Mouse (Mus musculus) Muller cell, postnatal 12 days (primary cell): ENCODE results near the gene Mcf2l.

ENCODE experiments used
- DNase-seq: peaks from one replicate; pipeline ENCODE4 v3.0.0-alpha.2; 2015; ENCODE audit errors: inconsistent ontology term

Mcf2l gene

DNA sequence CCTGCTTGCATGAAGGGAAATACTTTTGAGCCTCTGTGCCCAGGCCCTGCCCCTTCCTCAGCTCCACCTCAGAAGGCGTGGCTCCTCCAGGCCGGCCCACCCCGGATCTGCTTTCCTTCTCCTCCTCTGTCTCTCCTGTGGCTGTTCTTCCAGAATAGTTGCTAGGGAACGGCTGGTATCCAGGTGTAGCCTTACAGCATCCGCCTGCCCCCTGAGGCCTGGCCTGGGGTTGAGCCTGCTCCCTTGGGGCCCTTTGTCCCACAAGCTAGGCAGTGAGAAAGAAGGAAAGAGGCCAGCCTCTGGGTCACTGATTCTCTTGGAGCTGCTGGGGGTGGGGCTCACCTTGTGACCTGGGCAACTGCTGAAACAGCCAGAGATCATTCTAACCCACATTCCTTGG, 38.4 kb downstream of the Mcf2l start:
- no peak for DNase-seq

DNA sequence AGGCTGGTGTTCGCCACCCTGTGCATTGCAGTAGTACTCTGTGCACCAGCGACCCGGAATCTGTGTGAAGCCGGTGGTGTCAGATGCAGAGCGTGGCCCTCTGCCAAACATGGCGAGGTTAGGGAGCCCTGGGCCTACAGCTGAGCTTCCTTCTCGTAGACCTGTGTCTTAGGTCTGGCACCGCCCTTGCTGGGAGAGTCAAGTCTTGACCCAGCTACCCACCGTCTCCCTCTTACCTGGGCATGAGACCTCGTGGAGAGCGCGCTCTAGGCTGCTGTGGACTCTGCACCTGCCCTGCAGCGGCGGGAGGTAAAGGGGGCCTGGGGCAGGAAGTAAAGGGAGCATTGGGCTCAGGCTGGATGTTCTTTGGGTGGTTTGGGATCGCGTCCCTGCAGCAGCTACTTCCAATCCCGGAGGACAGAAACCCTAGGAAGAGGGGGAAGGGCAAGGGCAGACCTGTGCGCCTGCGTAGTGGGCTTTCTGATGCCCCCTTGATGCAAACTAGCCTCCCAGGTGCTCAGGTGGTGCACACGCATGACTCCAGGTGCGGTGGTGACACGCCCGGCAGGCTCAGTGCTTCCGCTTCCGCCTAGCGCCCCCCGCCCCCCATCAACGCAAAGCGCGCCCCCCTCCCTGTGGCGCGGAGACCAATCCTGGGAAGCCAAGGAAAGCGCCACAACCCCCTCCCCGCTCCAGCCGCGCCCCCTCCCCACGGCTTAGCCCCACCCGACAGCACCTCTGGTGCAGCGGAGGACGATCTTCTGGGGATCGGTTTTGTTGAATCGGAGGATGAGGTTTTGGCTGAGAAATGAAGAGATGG, 41.8 kb downstream of the Mcf2l start:
- DNase-seq = no peak

- DNase-seq = no peak
Measured at GRCm38 (mm10) chr8:12916156-12916900, 42.7 kb downstream of the Mcf2l start.

DNA sequence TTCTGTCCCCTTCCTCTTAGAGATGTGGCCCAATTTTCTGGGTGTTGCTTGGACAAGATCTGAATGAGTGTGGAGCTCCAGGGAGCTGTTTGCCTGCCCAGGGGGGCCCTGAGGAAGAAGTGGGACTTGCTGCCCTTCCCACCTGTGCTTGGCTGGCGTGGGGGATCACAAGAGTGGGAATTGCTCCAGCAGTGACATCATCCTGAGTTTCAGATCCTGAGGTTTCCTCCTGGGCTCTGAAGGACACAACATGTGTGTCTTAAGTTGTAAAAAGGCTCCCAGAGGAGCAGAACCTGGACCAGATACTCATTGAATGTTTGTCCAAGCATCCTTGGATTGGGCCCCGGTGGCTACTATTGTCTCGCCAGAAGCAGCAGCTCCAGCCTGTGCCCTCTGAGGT, 43.4 kb downstream of the Mcf2l start:
- DNase-seq = no peak

- no peak for DNase-seq
Measured at GRCm38 (mm10) chr8:12917831-12918230, 44.2 kb downstream of the Mcf2l start.

DNA sequence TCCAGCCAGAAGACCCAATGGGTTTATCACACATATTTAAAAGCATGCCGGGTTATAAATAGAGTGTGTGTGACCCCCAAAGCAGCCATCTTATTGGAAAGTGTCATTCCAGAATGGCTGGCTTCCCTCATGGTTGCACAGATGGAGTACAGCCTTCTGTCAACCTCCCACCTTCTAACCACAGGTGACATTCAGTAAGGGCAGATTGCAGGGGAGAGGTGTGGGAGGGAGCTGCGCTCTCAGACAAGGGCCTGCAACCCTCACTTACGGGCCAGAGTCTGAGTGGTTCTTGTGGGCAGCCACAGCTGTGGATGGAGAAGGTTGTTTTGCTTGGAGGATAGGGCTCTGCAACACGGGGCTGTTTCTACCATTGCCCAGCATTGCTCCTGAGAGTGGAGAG, 47.0 kb downstream of the Mcf2l start:
- no peak for DNase-seq

DNA sequence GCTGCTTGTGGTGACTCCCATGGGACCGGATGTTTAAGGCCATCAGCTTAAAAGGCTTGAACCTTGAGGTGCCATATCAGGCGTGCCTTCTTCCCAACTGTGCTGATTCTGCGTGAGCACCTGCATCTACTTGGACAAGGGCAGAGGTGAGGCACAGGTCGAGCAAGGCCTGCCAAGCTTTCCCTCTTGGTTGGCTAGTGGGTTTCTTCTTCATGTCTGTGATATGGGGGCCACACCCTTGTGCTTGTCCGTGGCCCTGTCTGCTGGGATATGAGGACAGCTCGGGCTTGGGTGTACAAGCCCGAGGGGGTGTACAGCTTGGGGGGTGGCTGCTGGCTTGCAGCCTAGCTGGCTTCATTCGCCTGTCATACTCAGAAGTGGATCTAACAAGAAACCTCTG, 51.4 kb downstream of the Mcf2l start:
- DNase-seq = no peak

DNA sequence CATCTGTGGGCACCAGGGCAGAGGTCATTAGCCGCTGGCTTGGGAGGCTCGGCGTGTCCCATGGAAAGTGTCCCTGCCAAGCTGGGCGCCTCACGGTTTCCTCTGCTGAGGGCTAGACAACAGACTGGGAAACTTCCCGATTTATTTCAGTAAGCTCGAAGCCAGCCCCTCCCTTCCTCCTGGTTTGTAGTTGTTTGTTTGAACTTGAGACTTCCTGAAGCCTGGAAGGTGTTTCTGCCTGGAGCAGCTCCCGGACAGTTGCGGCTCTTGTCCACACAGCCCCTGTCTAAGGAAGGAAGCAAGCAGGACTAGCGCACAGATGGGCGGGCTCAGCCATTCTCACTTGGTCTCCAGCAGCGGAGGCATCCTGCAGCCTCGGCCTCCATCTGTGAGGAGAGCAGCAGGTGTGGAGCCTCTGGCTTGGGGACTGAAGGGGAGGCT, 52.4 kb downstream of the Mcf2l start:
- no peak for DNase-seq

DNA sequence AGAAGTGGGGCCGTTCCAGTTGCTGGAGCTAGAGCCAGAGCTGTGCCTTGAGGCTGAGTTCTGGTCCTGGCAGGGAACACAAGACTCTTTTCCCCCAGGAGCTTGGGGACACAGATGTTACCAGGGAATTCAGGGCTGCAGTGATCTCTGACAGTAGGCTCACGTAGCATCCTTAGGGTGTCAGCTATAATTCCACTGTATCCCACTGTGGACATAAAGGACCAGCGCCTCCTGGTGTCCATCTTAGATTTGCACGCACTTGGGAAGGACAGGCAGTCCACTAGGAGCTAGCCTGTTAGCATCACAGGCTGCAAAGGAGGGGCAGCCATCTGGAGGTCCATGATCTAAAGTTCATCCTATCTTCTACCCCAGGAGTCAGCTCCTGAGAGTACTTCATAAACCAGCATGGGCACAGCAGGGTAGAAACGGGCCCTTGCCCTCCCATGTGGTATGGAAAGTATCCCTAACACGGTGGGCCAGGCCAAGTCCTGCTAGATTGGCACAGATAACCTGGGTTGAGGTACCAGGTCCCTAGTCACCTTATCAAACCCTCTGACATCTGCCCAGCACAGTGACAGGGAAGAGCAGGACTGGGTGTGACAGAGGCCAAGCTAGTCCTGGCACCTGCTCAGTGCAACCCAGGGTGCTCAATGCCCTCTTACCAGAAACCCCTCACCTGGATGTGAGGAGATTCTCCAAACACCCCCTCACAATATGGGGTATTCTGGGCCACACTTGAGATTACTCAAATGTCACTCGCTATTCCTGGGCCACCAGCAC, 53.8 kb downstream of the Mcf2l start:
- DNase-seq = peak; percentile 38

DNA sequence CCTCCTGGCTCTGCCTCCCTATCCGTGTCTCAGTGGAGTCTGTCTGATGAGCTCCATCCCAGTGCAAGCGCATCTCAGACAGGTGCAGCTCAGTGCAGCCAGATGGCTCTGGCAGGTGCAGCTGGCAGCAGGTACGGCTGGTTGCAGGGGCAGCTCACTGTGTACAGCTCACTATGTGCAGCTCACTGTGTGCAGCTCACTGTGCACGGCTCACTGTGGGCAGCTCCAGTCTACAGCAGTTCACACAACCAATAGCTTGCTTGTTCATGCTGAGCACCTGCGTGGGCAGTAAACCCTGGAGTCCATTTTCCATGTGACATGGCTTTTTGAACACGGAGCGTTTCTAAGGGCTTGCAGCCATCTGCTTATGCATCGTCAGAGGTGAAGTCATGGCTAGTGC, 54.4 kb downstream of the Mcf2l start:
- DNase-seq = no peak

- DNase-seq = no peak
Measured at GRCm38 (mm10) chr8:12928931-12929330, 55.3 kb downstream of the Mcf2l start.

DNA sequence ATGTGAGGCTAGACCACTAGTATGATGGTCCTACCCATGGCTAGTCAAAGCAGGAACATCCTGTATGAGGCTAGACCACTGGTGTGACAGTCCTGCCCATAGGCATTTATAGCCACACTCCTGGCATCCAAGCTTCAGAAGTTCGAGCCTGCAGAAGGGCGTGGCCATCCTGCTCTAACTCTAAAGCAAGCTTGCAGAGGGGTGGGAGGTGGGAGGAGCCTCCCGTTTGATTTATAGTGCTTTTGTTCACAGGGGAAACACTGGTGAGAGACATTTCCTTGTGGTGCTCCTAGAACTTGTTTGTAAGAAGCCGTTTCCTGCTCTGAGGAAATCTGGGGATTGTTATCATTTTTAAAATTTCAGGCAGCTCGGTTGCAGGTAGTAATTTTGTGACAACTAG, 56.7 kb downstream of the Mcf2l start:
- DNase-seq = no peak

DNA sequence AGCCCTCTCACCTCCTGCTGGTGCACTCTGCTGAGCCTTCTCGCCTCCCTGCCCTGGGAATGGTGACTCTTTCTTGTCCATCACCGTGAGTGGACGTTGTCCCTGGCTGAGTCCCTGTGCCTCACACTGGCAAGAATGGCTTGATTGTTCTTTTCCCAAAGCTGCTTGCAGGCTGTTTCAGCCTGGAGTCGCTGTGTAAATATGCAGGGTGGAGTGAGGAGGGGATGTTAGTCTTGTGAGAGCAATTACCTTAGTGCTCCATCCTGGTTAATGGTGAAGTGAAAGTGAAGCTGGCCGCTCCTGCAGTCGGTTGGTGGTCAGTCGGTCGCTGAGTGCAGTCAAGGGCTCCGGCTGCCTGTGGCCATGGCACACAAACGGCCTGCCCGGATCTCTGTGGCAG, 57.8 kb downstream of the Mcf2l start:
- peak; percentile 46 for DNase-seq

DNA sequence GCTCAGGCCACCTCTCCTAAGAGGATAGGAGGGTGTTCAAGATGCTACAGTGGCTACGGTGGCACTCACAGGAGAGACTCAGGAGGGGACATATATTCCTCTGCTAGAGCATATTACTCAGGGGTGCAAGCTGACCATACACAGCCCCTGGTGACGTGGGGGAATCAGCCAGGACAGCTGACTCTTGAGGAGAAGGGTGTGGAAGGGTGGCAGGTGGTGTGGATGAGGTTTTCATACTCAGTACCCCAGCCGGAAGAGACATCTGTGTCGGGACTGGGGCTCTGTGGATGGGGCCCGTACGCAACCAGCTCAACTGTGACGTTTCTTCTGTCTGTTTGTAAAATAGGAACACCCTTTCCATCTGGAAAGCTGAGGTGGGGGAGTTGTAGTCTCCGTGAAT, 58.9 kb downstream of the Mcf2l start:
- no peak for DNase-seq

GRCm38 (mm10) chr8:12933765-12934164, 60.2 kb downstream of the Mcf2l start:
- no peak for DNase-seq

- no peak for DNase-seq
Measured at GRCm38 (mm10) chr8:12934453-12935043, 60.9 kb downstream of the Mcf2l start.

DNA sequence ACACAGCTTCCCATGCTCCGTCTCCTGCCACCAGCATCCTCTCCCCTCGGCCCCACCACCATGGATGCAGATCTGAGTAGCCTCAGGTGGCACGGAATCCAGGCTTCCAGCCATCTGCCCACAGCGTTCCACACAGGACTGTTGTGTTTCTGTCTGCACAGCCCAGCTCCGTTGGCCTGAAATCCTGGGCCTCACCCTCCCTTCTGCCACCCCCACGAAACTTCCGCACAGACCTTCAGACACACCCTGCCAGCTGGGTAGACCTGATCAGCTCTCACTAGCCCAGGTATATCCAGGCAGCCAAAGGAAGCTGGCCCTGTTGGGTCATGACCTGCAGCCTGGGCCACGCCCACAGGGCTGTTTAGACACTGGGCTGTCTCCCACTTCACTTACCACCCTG, 66.9 kb downstream of the Mcf2l start:
- DNase-seq = no peak

DNA sequence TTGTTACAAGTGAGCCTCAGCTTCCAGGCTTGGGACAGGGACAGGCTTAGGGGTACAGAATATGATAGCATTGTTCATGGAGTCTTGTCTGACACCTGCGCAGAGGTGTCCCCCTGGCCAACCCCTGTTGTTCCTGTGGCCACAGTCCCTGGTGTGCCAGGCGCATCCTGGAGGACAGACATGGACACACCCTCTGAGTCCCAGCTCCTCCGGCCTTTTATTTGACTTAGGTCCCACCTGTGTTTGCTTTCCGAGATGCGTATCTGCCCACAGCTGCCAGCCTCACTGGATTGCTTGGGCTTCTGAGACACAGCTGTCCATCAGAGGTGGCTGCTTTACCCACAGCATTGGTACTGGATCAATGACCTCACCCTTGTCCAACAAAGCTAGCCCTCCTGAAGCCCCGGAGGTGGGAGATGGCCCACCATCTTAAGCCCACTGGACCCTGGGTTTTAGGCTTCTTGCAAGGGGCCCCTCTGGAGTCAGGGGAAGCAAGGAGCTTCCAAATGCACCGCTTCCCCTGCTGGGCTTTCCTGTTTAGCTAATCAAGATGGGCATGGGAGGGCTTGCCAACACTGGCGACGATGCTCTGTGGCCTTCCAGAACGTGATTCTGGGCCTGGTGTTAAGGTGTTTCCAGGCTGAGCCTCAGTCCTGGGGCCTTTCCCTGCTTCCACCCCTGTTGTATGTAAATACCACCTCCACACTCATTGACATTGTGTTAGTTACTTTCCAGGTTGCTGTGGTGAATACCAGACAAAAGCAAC, 67.7 kb downstream of the Mcf2l start:
- no peak for DNase-seq

DNA sequence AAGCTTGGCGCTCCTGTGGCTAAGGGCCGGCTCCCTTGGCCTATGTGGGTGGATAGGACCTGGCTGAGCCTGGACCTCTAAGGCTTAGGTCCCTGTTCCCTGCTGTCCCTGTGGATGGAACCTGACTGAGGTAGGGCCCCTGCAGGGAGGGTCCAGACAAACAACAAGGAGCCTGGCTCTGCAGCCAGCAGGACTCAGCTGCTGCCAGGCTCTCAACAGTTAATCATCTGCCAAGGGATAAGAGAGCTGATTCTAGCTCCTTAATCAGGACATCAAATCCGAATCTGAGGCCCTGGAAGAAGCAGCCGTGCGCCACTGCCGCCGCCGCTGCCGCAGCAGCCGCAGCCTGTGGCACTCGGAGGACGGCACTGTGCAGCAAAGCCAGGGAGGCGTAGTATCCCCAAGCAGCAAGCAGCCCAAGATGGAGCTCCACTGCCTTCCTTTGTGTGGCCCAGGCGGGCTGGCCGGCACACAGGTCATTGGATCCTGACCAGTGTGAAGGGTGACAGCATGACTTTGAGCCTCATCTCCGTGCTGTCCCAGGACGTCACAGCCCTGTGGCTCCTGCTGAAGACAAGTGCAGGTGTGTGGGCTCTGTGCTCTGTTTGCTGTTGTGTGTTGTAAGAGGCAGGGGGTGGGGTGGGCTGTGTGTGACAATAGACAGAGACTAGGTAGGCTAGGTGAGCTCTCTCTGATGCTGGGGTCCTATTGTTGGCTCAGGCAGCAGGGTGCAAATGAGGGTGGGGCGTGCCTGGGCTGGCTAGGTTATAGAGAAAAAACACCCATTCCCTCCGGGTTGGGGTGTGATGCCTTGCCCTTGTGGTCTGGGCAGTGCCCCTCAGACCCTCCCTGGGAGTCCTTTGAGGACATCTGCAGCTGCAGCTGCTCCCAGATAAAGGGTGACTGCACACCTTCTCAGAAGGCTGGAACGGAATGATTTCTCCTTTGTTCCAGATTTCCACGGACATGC, 74.3 kb downstream of the Mcf2l start:
- DNase-seq = peak; percentile 54

DNA sequence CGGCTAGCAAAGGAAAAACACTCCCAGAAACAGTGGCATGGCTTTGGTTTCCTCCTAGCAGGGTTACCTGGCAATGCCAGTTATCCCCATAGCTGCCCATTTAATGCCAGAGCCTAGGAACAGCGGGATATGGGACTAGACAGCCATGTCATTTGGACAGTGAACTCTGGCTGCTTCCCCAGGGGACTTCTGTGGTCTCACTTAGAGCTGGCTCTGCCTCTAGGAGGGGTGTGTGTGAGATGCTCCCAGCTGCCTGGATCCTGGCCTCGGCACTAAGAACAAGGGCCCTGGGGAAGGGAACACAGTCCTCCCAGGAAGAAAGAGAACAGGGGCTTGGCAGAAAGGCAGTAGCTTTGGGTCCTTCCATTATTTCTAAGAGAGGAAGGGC, 75.0 kb downstream of the Mcf2l start:
- peak; percentile 49 for DNase-seq
